Mouse (Mus musculus) megakaryocyte, adult 5-6 weeks (primary cell): ENCODE measurements around the gene Zpbp2. TPM values are rescaled to one million over a fixed set of nuclear protein-coding genes. Genes with fewer than 3 reads are reported as not detected.
A peak's percentile ranks its signal among the peaks of the same experiment; 100 is the strongest.

ENCODE experiments used
- ATAC-seq: 2 replicates; pipeline ENCODE4 v1.8.0; 2016; ENCODE audit warnings: mild to moderate bottlenecking, inconsistent platforms; ENCODE audit not compliant: poor library complexity, severe bottlenecking
- total RNA-seq, 2 experiments: library from RNA; stranded (forward) in 1 of 2; stranded (reverse) in 1 of 2; fragments of 153-499, 151-499 nt in 1 of 2; fragments of 221-1000, 200-1000 nt in 1 of 2; gene quantifications; 2 replicates each; pipeline versions ENCODE4 v1.2.3 to v1.2.4; 2015 to 2017

Zpbp2 gene
- total RNA-seq, 2 experiments from 2014 or later = 0.81 to 5.4 TPM

DNA sequence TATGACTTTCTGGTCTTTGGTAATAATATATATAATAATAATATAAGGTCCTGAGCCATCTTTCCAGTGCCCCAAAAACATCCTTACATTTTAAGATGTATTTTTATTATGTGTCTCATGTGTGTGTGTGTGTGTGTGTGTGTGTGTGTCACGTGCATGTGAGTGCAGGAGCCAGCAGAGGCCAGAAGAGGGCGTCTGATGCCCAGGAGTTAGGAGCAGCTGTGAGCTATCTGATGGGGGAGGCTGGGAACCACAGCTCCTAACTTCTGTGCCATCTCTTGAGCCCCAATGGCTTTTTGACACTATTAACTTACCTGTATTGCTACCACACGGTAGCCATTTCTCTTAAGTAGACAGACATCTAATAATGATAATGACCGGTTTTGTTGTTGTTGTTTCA is 3.1 kb downstream of the Zpbp2 start:
- no peak for ATAC-seq

DNA sequence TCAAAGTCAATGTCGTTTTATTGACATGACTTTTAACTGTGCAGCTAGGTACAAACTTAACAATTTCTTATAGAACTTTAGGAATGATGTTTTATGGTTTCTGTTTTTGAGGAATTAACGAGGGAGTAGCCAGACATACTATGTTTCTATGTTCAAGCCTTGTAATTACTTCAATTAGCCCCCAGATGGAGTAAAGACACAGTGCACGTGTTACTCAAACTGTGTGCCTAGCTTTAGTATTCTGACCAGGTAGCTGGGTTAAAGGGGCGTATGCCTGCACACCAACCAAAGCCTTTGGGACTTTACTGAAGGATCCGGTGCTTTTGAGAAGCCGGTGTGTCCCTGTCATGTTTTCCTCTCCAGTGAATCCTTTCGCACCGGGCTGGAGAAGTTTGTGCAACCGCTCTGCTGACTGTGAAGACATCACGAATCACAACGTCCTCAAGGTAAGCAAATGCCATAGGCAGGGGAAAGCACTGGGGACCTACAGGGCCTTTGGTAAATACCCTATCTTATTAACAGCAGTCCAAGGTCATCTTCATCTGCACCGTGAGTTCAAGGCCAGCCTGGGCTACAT is 4.3 kb downstream of the Zpbp2 start:
- ATAC-seq = no peak

DNA sequence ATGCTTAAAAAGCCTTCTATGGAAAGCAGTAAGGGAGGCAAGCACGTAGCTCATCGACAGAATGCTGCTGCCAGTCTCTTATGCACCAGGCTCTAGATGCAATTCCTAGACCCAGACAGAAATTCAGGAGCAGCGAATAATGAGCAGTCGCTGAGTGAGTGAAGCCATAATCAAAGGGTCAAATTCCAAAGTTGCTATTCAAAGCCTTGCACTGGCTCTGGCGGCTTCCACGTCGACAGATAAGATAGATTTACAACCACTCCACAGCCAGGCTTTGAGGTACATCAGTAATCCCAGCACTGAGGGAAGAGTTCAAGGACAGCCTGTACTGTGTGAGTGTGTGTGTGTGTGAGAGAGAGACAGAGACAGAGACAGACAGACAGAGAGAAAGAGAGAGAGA is 10.0 kb downstream of the Zpbp2 start:
- no peak for ATAC-seq

DNA sequence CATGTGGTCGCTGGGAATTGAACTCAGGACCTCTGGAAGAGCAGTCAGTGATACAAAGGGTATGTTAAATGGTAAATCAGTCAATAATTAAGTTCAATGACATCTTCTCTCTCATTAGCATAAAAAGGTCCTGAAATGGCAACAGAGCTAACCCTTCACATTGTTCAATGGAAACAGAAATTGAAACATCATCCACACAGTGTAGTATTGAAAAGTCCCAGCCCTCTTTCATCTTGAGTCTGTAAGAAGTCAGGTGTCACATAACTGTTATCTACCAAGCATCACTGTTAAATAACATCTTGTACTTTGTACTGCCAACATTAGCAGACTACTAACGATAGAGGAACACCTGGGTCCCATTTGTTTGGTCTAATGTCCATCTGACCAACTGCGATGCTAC is 12.1 kb downstream of the Zpbp2 start:
- no peak for ATAC-seq

DNA sequence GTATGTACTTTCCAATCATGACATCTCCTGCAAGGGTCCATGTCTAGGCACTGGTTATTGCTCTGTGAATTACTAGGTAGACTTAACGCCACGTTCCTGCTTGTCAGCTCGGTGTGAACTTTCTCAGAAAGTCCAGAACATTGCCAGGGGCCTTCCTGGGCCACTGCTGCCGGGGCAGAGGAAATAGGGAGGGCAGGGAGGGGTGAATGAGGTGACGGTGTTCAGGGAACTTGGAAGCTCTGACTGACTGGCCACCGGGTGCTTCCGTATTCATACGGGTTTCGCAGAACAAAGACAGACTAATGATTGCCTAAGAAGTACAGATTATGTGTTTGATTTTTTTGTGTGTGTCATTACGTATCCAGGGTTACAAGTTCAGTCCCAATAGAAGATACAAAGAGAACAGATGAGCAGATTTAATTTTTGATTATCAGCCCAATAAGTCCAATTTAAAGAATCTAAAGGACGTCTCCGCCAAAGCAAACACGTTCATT is 13.1 kb downstream of the Zpbp2 start:
- no peak for ATAC-seq

DNA sequence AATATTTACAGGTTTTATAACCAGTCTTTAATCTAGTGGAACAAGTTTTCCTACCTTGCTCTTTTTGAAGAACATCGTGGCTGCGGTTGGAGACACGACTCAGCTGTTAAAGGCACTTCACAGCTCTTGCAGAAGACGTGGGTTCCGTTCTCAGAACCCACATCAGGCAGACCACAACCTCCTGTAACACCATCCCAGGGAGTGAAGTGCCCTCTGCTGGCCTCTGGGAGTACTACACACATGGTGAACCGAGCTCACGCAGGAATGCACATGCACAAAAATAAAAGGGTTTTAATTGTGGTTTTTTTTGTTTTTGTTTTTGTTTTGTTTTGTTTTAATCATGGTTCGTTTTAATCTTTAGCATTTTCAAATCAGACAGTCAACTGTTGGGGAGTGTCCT is 17.4 kb downstream of the Zpbp2 start:
- ATAC-seq = no peak

DNA sequence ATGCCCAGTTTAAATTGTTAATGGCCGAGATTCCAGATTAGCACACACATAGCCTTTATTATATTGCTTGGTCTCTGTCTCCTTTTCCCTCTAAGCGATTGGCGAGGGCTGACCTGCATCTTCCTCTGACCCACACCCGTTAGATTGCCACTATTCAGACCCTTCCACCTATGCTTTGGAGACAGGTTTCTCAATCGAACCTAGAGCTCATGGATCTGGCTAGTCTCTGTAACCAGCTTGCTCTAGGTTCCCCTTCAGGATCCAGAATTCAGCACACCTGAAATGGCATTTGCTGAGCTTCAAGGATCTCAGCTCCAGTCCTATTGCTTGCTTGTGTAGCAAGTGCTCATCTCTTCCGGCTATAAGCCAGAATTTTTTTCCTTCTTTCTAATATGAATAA is 18.6 kb downstream of the Zpbp2 start:
- ATAC-seq = no peak

DNA sequence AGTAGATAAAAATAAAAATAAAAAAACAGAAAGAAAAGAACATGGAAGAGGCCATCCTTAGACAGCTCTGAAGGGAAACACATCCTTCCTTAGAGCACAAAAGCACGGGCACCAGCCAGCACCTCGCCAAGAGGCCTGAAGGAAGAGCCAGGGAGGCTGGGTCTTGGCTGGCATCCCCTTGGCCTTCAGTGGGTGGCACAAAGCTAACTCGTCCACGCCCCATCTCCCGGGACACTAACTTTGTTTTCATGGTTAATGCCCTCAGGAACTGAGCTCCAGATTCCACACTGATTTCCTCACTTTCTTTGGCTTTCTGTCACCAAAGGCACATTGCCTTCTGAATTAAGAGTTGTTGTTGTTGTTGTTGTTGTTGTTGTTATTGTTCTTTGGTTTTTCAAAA is 26.9 kb downstream of the Zpbp2 start:
- no peak for ATAC-seq

DNA sequence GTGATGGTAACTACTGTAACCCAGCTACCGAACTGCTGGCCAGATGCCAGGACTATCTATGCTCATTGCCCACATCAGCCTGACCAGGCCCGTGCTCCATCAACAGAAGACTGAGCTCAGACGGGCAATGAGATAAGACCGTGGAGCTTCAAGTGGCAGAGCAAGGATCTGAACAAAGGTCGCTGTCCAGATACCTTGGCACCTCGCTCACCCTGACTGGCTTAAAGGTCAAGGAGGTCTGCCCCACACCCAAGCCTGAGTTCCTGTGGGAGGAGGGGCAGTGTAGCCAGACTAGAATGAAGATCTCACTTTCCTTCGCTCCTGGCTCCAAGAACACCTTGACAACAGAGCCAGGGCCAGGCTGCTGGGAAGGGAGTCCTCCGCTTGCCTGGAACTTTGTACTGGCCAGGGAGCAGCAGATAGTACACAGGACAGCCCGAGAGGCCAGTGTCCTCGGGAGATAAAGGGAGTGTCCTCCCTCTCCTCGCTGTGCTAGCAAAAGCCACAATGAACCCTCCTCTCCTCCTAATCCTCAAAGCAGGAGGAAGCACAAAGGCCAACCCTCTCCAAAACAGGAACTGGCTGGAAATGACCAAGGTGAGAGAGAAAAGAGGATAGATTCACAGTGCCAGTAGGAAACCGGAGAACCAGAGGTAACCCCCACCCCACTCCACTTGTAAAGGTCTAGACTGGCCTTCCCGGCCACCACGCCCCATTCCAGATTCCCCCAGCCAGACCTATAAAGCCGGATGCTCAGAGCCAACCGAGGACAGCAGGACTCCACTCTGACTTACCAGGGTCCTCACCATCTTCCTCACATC is 29.6 kb downstream of the Zpbp2 start:
- peak; percentile 37 for ATAC-seq

DNA sequence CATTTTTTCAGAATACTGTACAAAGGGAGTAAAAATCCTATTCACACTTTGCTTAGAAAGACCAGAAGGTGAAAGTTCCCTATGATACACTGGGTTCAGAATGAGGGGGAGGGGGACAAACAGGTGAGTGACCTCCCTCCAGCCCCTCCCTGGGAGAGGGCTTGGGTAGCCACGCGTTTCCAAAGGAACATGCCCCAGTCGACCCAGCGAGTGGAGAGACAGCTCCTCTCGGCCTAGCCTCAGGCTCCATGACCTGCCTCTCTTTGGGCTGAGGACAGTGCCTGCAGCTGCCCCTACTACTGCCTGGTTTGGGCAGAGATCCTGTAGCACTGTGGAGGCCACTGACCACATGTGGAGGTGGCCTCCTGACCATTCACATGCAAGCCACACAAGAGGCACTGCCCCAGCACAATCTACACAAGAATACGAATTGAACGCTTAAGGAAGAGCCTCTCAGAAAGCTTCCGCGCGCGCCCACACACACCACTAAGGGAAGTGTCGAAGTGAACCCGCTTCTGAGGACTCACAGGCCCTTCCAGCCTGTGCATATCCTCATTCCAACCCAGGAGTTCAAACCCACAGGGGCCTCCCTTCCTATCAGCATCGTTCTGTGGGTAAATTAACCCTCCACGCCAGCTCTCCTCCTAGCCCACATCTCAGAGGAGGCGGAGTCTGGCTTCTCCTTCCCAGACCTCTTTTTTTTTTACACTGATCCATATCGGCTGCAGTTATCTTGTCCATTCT is 30.6 kb downstream of the Zpbp2 start:
- ATAC-seq = peak; percentile 20; the same call in 1 of the 2 replicates

DNA sequence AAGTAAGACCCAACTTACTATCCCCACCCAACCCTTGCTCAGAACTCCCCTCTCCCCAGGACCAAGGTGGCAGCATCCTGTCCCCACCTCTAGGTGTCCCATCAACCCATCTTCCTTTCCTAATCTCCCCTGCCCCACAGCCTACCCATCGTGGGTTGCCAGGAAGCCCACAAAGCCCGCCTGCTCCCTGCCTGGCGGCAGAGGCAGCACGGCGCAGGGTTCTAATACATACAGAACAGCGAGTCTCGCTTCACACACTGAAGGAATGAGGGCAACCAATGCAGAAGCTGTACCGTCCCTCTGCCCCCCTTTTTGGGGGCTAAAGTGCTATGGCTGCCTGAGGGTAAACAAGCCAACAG is 31.1 kb downstream of the Zpbp2 start:
- no peak for ATAC-seq

DNA sequence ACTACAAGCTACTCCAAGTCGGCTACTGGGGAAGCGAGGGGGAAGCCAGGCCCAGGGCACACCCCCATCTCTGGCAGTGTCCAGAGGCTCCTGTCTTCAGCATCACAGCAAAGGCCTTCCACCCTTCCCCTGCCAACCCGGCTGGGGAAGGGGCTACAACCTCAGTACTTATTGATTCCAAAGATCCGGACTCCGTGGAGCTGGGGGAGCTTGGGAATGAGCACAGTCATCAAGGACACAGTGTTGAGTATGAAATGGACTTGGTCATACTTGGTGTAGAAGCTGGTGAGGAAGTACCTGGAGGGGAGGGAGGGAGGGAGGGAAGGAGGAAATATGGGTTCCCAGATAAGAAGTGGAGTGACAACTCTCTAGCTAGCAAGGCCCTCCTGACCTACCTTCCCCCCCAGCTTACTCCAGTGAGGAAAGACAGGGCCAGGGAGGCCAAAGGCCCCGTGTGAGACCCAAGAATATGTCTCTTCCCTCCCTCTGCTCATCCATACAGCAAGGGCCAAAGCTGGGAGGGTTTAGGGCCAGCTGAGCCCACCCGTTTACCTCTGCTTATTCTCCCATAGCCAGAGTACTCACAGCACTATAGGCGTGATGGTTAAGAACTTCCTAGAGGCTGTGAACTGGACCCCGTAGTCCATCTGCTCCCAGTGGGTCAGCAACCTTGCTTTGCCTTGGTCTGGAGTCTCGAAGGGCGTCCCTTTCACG is 31.8 kb downstream of the Zpbp2 start:
- no peak for ATAC-seq

DNA sequence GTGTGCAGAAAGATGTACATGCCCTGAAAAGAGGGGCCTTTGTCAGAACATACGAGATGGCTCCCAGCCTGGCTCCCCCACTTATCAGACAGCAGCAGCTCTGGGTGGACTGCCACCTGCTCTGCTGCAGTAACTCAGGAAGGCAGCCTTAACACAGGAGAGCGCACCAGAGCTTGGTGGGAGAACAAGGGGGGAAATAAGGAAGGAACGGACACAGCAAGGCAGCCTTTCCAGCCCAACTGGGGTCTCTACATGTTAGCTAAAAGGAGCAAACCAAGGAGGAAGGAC is 32.3 kb downstream of the Zpbp2 start:
- ATAC-seq = no peak

DNA sequence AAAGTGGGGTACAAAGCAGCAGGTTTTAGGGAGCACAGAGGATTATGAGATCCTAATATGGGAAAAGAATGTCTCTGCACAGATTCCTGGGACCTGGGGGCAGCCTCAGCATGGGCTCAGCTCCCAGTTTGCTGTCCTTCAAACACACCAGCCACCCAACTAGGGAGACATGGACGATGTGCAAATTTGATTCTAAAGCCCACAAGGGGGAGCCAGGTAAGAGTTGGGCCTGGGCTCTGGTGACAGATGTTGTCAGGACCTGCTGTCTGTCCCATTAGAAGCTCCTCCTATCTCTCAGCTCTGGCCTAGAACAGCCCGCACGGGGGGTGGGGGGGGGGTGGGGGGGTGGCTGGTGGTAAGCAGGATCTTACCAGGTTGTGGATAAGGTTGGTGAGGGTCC is 32.7 kb downstream of the Zpbp2 start:
- no peak for ATAC-seq

DNA sequence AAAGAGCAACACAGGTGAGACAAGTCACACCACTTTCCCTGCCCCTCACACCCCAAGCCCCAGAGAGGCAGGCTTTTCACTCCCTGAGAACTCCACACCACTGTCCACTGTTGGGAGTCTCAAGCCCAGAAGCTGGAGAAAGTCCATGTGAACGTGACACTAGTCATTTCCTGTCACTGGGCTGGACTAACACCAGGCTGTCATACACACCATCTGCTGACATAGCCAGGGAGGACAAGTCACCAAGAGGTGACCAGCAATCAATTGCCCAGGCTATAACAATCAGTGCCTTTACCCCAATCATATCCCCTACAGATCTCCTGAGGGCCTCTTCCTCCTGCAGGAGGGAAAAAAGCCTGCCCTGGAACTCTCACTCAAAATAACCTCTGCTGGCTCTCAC is 33.2 kb downstream of the Zpbp2 start:
- ATAC-seq = no peak

DNA sequence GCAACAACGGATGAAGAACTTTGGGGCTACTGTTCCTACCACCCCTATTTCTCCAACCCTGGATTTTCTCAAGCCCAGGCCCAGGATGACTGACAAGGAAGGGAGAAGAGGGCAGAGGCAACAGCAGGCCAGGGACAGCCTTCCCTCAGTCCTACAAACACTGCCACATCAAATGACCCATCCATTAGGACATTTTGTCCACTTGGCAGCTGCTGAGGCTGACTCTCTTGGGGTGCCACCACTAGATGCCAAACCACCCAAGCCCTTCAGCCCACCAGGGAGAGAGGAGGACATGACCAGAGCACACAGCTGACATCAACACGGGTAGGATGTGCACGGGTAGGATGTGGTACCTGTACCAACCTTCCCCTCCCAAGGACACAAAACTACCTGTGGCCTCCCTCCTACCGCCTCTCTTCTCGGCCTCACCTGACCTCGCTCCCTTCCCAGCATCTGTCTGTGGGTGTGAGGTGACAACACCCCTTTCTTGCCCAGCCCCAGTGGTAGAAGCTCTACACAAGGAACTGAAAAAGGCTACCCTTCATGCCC is 33.8 kb downstream of the Zpbp2 start:
- no peak for ATAC-seq

DNA sequence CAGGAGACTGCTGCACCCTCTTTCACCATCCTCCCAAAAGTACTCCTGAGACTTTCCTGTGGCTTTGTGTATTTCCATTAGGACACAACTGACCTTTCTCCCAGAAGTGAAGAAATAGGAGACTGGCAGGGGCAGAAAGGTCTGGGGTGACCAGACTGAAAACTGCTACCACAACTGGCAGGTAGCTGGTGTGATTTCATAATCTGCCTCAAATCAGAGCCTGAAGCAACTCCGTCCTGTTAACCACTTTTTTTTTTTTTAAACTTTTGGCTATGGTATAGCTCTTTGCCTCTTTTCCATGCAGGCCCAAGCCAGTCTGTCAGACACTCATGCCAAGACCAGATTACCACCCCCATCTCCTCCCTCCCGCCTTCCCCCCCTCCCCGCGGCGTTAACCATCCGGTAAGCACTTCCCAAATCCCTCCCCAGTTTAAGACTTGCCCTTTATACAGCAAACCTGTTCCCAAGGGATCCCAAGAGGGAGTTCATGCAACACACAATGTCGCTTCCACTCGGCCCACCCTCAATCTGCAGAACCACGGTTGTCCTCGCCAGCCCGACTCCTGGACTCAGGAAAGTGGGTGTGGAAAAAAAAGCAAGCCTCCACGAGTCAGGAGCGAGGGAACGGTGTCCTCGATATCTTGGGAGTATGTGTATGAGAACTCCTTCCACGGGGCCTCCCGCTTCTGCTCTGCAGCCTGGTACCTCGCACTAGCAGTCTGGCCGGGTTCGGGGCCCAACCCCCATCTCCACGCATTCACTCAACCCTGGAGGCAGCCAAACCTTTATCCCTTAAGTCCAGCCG is 35.4 kb downstream of the Zpbp2 start:
- no peak for ATAC-seq

DNA sequence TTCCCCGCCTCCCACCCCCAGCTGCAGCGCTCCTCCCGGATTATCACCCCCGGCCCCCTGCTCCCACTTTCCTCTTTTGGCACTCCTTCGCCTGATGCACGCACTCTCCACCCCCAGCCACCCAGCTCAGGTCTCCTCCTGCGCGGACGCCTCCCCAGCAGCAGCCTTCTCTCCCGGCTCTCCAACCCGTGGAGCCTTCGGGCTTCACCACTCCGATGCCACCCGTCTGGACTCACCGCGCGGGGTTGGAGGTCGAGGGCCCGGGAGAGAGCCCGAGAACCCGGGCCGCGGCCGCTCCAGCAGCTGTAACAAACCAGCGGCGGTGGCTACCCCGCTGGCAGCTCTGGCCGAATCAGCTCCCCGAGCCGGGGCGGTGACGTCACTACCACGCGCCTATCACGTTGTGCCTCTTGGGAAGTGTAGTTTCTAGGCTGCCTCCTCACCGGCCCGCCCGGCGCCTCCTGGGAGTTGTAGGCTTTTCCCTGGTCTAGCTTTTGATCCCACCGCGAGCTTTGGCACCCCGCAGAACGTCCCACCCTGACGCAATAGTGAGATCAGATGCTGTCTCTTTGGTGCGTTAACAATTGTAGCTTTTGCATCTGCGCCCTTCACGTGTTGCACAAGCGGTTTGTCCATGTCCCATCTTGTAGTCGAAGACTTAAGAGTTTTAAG is 36.1 kb downstream of the Zpbp2 start, which contains the start of gene Ormdl3:
Ormdl3 (minus strand) TSS at position 477 of the 672 bp plus-strand sequence.
- ATAC-seq = peak; percentile 95

DNA sequence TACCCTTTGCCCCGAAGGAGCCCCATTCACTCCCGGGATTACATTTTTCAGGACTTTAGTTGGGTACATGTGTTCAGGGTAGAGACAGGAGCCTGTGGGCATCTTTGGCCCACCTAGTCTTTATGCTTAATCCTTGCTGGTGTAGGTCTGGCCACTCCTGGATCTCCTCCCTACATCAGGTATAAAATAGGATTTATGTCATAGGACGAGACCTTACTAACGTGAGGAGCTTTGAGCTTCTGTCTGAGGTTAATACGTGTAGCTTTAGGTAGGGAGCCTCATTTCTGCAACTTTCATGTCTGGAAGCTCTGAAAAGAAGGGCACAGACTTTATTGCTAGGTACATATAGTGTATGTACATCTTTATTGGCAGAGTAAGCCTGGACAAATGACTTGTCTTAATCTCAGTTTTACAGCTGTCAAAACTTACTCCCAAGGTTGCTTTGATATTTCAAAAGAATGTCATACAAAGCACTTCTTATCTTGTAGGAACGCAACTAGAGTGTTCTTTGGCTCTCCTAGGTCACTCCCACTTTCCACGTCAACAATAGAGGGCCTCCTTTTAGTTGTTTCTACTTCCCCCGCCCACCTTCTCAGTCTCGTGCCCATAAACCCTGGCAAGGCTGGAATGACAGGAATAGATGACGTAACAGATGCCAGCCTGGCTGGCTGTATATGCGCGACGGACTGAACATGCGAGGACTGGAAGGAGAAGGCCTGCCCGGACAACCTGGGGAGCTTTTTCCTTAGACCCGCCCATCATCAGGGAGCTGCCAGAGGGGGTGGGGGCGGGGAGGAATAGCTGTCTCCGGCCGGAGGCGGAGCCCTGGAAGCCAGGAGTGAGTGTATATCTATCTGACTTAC is 37.0 kb downstream of the Zpbp2 start:
- peak; percentile 50 for ATAC-seq
